Mouse (Mus musculus) forebrain, embryonic 16.5 days (tissue): Measurements from ENCODE around the gene Plekhb2. TPM values are rescaled to one million over a fixed set of nuclear protein-coding genes. Genes with fewer than 3 reads are reported as not detected.

Experiments
- ATAC-seq: fragments of 200-750 bp; cut with Nextera tagmentation; 2 replicates; pipeline ENCODE4 v1.8.0; 2017; ENCODE audit warnings: mild to moderate bottlenecking, moderate library complexity
- H3K27ac ChIP-seq: fragments of 300-500 bp; sonication (generic); 2 replicates; pipeline ENCODE4 v1.5.1; 2014; ENCODE audit warnings: low read length, control low read depth
- H3K27me3 ChIP-seq: fragments of 300-500 bp; sonication (generic); replicated peaks from 2 replicates; pipeline ENCODE4 v1.6.1; 2014; ENCODE audit warnings: low read length; ENCODE audit not compliant: control insufficient read depth, insufficient read depth
- H3K36me3 ChIP-seq: fragments of 300-500 bp; sonication (generic); 2 replicates; pipeline ENCODE4 v1.6.1; 2014; ENCODE audit not compliant: control insufficient read depth, insufficient read depth
- H3K4me1 ChIP-seq: fragments of 300-500 bp; sonication (generic); replicated peaks from 2 replicates; pipeline ENCODE4 v1.6.1; 2014; ENCODE audit warnings: low read length; ENCODE audit not compliant: control insufficient read depth, insufficient read depth
- H3K4me2 ChIP-seq: fragments of 300-500 bp; sonication (generic); 2 replicates; pipeline ENCODE4 v1.6.1; 2014; ENCODE audit warnings: mild to moderate bottlenecking, low read length, control low read depth
- H3K4me3 ChIP-seq: fragments of 300-500 bp; sonication (generic); replicated peaks from 2 replicates; pipeline ENCODE4 v1.5.1; 2014; ENCODE audit warnings: mild to moderate bottlenecking, low read length, control low read depth
- H3K9ac ChIP-seq: fragments of 300-500 bp; sonication (generic); replicated peaks from 2 replicates; pipeline ENCODE4 v1.6.1; 2014; ENCODE audit warnings: low read depth, low read length, control low read depth
- H3K9me3 ChIP-seq: fragments of 300-500 bp; sonication (generic); 2 replicates; pipeline ENCODE4 v1.6.1; 2016; ENCODE audit warnings: low read length; ENCODE audit not compliant: control insufficient read depth
- WGBS: fragments of 180-500 bp; shearing (Covaris S2); extraction: QIAGEN DNeasy Blood & Tissue Kit; methylation state at CpG from one replicate; pipeline ENCODE4 v1.1.7; 2014; 5-methylcytosine and 5-hydroxymethylcytosine counted together
- polyA plus RNA-seq: library from polyadenylated mRNA; unstranded; fragments of >200 nt; fragmentation: Nextera tagmentation; extraction: Ambion mirVana; gene quantifications from 2 replicates; pipeline ENCODE4 v1.2.1, GENCODE M21; 2015

Plekhb2 gene
- polyA plus RNA-seq, 1 experiment from 2014 or later: 73.9 TPM

- H3K27ac ChIP-seq: no peak overlapping the region
- H3K9me3 ChIP-seq: no peaks in the 10 kb centered on the region
- peak; percentile 45; the same call in 1 of the 2 replicates for ATAC-seq
- H3K4me2 ChIP-seq: no peak overlapping the region
- no peaks in the 10 kb centered on the region for H3K4me1 ChIP-seq
- H3K4me3 ChIP-seq: no peak overlapping the region
- H3K9ac ChIP-seq: no peak overlapping the region
- no peaks in the 10 kb centered on the region for H3K36me3 ChIP-seq
- 65% methylated on average over 4 of the region's 4 CpGs for WGBS
- H3K27me3 ChIP-seq: no peaks in the 10 kb centered on the region
These were observed 47.1 kb downstream of the Plekhb2 start for GRCm38 (mm10) chr1:34896898-34897297.

DNA sequence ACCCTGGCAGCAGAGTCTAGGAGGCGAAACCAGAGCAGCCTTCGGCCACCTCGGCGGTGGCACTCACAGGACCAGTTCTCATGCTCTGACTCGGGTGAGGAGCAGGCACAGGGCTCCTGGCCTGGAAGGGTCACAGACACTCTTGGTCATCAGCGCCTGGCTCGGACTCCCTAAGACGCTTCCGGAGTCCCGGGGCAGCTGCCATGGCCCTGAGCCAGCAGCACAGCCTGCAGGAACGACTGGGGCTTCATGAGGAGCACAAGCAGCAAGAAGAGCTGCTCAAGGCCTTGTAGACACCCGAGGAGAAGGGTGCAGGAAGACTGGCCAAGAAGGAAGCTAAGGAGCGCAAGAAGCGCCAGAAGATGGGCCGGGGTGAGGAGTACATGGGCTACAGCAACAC lies 78.9 kb downstream of the Plekhb2 start:
- WGBS: 91% methylated on average over 15 of the region's 15 CpGs
- H3K9ac ChIP-seq: no peak overlapping the region
- H3K27ac ChIP-seq: no peak overlapping the region
- 0 out of 2 replicates have a peak, but pooled peaks cover 3% of the 10 kb centered on the region for H3K9me3 ChIP-seq
- no peaks in the 10 kb centered on the region for H3K27me3 ChIP-seq
- no peak for ATAC-seq
- H3K4me3 ChIP-seq: no peak overlapping the region
- no peak overlapping the region for H3K4me2 ChIP-seq
- no peaks in the 10 kb centered on the region for H3K4me1 ChIP-seq
- no peaks in the 10 kb centered on the region for H3K36me3 ChIP-seq

Other genes starting within 250 kb of the Plekhb2 start
- 161 and 186 TPM in 2 replicates for gene Fam168b, start 6.9 kb upstream of the Plekhb2 start, polyA plus RNA-seq